Mouse (Mus musculus): ENCODE measurements around the gene Gm45208. TPM values are rescaled to one million over a fixed set of nuclear protein-coding genes. Genes with fewer than 3 reads are reported as not detected.

Gene Gm45208
- polyA plus RNA-seq, 1 experiment from 2014 or later: not detected

Other genes with a start within 250 kb of the Gm45208 start
- 0.07 and 0.08 TPM in 2 replicates for gene Foxp3, start 148.6 kb upstream of the Gm45208 start, polyA plus RNA-seq (2016; fragmentation: Nextera tagmentation; extraction: Ambion mirVana)
- 2.5 and 2.8 TPM in 2 replicates for gene Ppp1r3f, start 148.0 kb upstream of the Gm45208 start, polyA plus RNA-seq (2016; fragmentation: Nextera tagmentation; extraction: Ambion mirVana)
- 33.5 and 34.4 TPM in 2 replicates for gene Ccdc22, start 116.7 kb upstream of the Gm45208 start, polyA plus RNA-seq (2016; fragmentation: Nextera tagmentation; extraction: Ambion mirVana)
- gene Cacna1f, start 115.2 kb upstream of the Gm45208 start, polyA plus RNA-seq (2016; fragmentation: Nextera tagmentation; extraction: Ambion mirVana): not detected in 2 replicates
- 18.5 and 26.5 TPM in 2 replicates for gene Syp, start 83.8 kb upstream of the Gm45208 start, polyA plus RNA-seq (2016; fragmentation: Nextera tagmentation; extraction: Ambion mirVana)
- gene Prickle3, start 65.0 kb upstream of the Gm45208 start, polyA plus RNA-seq (2016; fragmentation: Nextera tagmentation; extraction: Ambion mirVana): 4.4 and 4.5 TPM in 2 replicates
- 40.9 and 52.0 TPM in 2 replicates for gene Plp2, start 50.9 kb upstream of the Gm45208 start, polyA plus RNA-seq (2016; fragmentation: Nextera tagmentation; extraction: Ambion mirVana)
- gene Magix, start 41.0 kb upstream of the Gm45208 start, polyA plus RNA-seq (2016; fragmentation: Nextera tagmentation; extraction: Ambion mirVana): not detected in 2 replicates
- 36.0 and 42.8 TPM in 2 replicates for gene Gpkow, start 25.1 kb upstream of the Gm45208 start, polyA plus RNA-seq (2016; fragmentation: Nextera tagmentation; extraction: Ambion mirVana)
- gene Wdr45, start 7.9 kb upstream of the Gm45208 start, polyA plus RNA-seq (2016; fragmentation: Nextera tagmentation; extraction: Ambion mirVana): 19.5 and 23.7 TPM in 2 replicates
- 78.2 and 101 TPM in 2 replicates for gene Praf2, start 6.2 kb downstream of the Gm45208 start, polyA plus RNA-seq (2016; fragmentation: Nextera tagmentation; extraction: Ambion mirVana)
- 18.7 and 22.9 TPM in 2 replicates for gene Ccdc120, start 28.7 kb downstream of the Gm45208 start, polyA plus RNA-seq (2016; fragmentation: Nextera tagmentation; extraction: Ambion mirVana)
- 31.7 and 36.5 TPM in 2 replicates for gene Tfe3, start 40.3 kb downstream of the Gm45208 start, polyA plus RNA-seq (2016; fragmentation: Nextera tagmentation; extraction: Ambion mirVana)
- gene Gripap1, start 67.5 kb downstream of the Gm45208 start, polyA plus RNA-seq (2016; fragmentation: Nextera tagmentation; extraction: Ambion mirVana): 45.3 and 47.8 TPM in 2 replicates
- gene Kcnd1, start 100.0 kb downstream of the Gm45208 start, polyA plus RNA-seq (2016; fragmentation: Nextera tagmentation; extraction: Ambion mirVana): 1.4 and 2.2 TPM in 2 replicates
- gene Otud5, start 119.1 kb downstream of the Gm45208 start, polyA plus RNA-seq (2016; fragmentation: Nextera tagmentation; extraction: Ambion mirVana): 43.8 and 55.9 TPM in 2 replicates
- 8.8 and 10.2 TPM in 2 replicates for gene Pim2, start 156.0 kb downstream of the Gm45208 start, polyA plus RNA-seq (2016; fragmentation: Nextera tagmentation; extraction: Ambion mirVana)
- 26.6 and 32.5 TPM in 2 replicates for gene Slc35a2, start 161.8 kb downstream of the Gm45208 start, polyA plus RNA-seq (2016; fragmentation: Nextera tagmentation; extraction: Ambion mirVana)
- gene Pqbp1, start 177.0 kb downstream of the Gm45208 start, polyA plus RNA-seq (2016; fragmentation: Nextera tagmentation; extraction: Ambion mirVana): 131 and 160 TPM in 2 replicates
- 206 and 214 TPM in 2 replicates for gene Timm17b, start 177.1 kb downstream of the Gm45208 start, polyA plus RNA-seq (2016; fragmentation: Nextera tagmentation; extraction: Ambion mirVana)
- not detected in 2 replicates for gene Gm10491, start 185.6 kb downstream of the Gm45208 start, polyA plus RNA-seq (2016; fragmentation: Nextera tagmentation; extraction: Ambion mirVana)
- gene Gm10490, start 187.3 kb downstream of the Gm45208 start, polyA plus RNA-seq (2016; fragmentation: Nextera tagmentation; extraction: Ambion mirVana): not detected in 2 replicates
- gene Pcsk1n, start 197.6 kb downstream of the Gm45208 start, polyA plus RNA-seq (2016; fragmentation: Nextera tagmentation; extraction: Ambion mirVana): 7.8 and 39.8 TPM in 2 replicates
- not detected in 2 replicates for gene Eras, start 206.4 kb downstream of the Gm45208 start, polyA plus RNA-seq (2016; fragmentation: Nextera tagmentation; extraction: Ambion mirVana)
- 58.5 and 61.5 TPM in 2 replicates for gene Hdac6, start 225.6 kb downstream of the Gm45208 start, polyA plus RNA-seq (2016; fragmentation: Nextera tagmentation; extraction: Ambion mirVana)